Mouse (Mus musculus) midbrain, postnatal 0 days (tissue): Measurements from ENCODE around the gene Gm10135. TPM values are rescaled to one million over a fixed set of nuclear protein-coding genes. Genes with fewer than 3 reads are reported as not detected.
A peak's percentile ranks its signal among the peaks of the same experiment; 100 is the strongest.

Experiments used
- ATAC-seq: fragments of 200-750 bp; cut with Nextera tagmentation; 2 replicates; pipeline ENCODE4 v1.8.0; 2017; ENCODE audit warnings: moderate number of reproducible peaks, mild to moderate bottlenecking, moderate TSS enrichment, moderate library complexity; ENCODE audit not compliant: low FRiP score
- DNase-seq: peaks from one replicate; pipeline ENCODE4 v3.0.0-alpha.2; 2015; ENCODE audit warnings: low spot score
- H3K27ac ChIP-seq: fragments of 300-500 bp; sonication (generic); 2 replicates; pipeline ENCODE4 v1.5.1; 2014; ENCODE audit warnings: low read depth, mild to moderate bottlenecking, low read length, mixed read lengths
- H3K27me3 ChIP-seq: fragments of 300-500 bp; sonication (generic); 2 replicates; pipeline ENCODE4 v1.6.1; 2014; ENCODE audit warnings: low read length, control low read depth, mixed read lengths; ENCODE audit not compliant: insufficient read depth
- H3K36me3 ChIP-seq: fragments of 300-500 bp; sonication (generic); 2 replicates; pipeline ENCODE4 v1.6.1; 2014; ENCODE audit warnings: low read length, control low read depth, mixed read lengths; ENCODE audit not compliant: insufficient read depth
- H3K4me1 ChIP-seq: fragments of 300-500 bp; sonication (generic); 2 replicates; pipeline ENCODE4 v1.6.1; 2014; ENCODE audit warnings: mild to moderate bottlenecking, control low read depth, antibody characterized with exemption, low read length, mixed read lengths; ENCODE audit not compliant: insufficient read depth
- H3K4me2 ChIP-seq: fragments of 300-500 bp; sonication (generic); 2 replicates; pipeline ENCODE4 v1.6.1; 2014; ENCODE audit warnings: low read depth, mild to moderate bottlenecking, low read length, mixed read lengths; ENCODE audit not compliant: poor library complexity, severe bottlenecking
- H3K4me3 ChIP-seq: fragments of 300-500 bp; sonication (generic); 2 replicates; pipeline ENCODE4 v1.5.1; 2014; ENCODE audit warnings: low read depth, mild to moderate bottlenecking, low read length, moderate library complexity
- H3K9ac ChIP-seq: fragments of 300-500 bp; sonication (generic); replicated peaks from 2 replicates; pipeline ENCODE4 v1.6.1; 2014; ENCODE audit warnings: mild to moderate bottlenecking, low read length, moderate library complexity, mixed read lengths; ENCODE audit not compliant: poor library complexity, severe bottlenecking
- H3K9me3 ChIP-seq: fragments of 300-500 bp; sonication (generic); 2 replicates; pipeline ENCODE4 v1.6.1; 2016; ENCODE audit warnings: low read length, control low read depth
- CTCF ChIP-seq: IDR thresholded peaks from 2 replicates; pipeline ENCODE4 v1.5.1; 2016; ENCODE audit warnings: antibody characterized with exemption, mild to moderate bottlenecking
- WGBS: fragments of 180-500 bp; shearing (Covaris S2); extraction: QIAGEN DNeasy Blood & Tissue Kit; methylation state at CpG from one replicate; pipeline ENCODE4 v1.1.7; 2014; 5-methylcytosine and 5-hydroxymethylcytosine counted together
- polyA plus RNA-seq: library from polyadenylated mRNA; unstranded; fragments of >200 nt; fragmentation: Nextera tagmentation; extraction: Ambion mirVana; gene quantifications from 2 replicates; pipeline ENCODE4 v1.2.1, GENCODE M21; 2015
- total RNA-seq: library from RNA; depleted of rRNA; stranded (reverse); fragments of >200 nt; gene quantifications from 2 replicates; pipeline ENCODE4 v1.2.3, GENCODE M21; 2014

The Gm10135 gene
- total and polyA plus RNA-seq, 2 experiments from 2014 or later = not detected

GRCm38 (mm10) chr5:72994928-72995327, 20.4 kb upstream of the Gm10135 start:
- no peaks in the 10 kb centered on the region for H3K27me3 ChIP-seq
- H3K9ac ChIP-seq = no peak overlapping the region
- no peak overlapping the region for H3K4me2 ChIP-seq
- 0 out of 2 replicates have a peak, but pooled peaks cover 3% of the 10 kb centered on the region for H3K4me1 ChIP-seq
- no peaks in the 10 kb centered on the region for H3K36me3 ChIP-seq
- TF ChIP-seq CTCF = no peak
- DNase-seq = no peak
- no peak overlapping the region for H3K4me3 ChIP-seq
- no peak overlapping the region for H3K27ac ChIP-seq
- no peak for ATAC-seq
- WGBS = 62% methylated on average over 2 of the region's 2 CpGs
- H3K9me3 ChIP-seq = no peaks in the 10 kb centered on the region

DNA sequence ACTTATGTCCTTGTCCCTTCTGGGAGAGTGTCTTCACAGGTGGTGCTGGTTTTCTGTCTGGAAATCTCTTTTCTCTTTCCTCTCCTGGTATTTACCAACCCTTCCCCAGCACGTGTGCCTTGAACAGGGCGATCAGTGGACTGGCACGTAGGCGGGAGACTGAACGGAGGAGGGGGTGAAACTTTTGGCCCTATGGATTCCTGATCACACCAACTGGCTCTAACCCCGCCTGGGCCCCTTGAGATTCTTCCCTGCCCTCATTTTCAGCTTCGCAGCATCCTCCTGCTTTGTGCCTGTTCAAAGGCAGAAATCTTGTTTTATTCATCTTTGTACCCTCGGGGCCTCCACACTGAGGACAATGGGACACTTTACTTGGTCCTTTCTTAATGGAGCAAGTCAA, 19.9 kb upstream of the Gm10135 start:
- no peak overlapping the region for H3K9ac ChIP-seq

DNA sequence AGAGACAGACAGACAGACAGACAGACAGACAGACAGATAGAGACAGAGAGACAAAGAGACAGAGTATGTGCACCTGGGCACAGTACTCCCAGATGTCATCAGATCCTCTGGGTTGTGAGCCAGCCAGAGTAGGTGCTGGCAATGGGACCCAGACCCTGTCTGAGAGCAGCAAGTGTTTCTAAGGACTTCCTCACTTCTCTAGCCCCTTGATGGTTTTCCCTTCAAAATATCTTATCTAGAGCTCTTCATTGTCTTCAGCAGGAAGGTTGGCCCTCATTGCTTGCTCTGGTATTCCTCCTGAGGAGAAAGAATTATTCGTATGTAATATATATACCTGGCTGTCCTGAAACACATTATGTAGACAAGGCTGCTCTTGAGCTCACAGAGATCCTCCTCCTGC, 18.0 kb upstream of the Gm10135 start:
- Histone ChIP-seq H3K4me3 (no peak overlapping the region), H3K27ac (no peak overlapping the region), H3K27me3 (no peaks in the 10 kb centered on the region), H3K4me2 (no peak overlapping the region), H3K9ac (no peak overlapping the region), H3K4me1 (0 out of 2 replicates have a peak, but pooled peaks cover 3% of the 10 kb centered on the region), H3K36me3 (no peaks in the 10 kb centered on the region), H3K9me3 (no peaks in the 10 kb centered on the region)
- TF ChIP-seq CTCF = no peak
- DNase-seq (no peak), ATAC-seq (no peak)
- WGBS = 92% methylated on average over 1 of the region's 1 CpGs

More for the DNA sequence above, 19.9 kb upstream of the Gm10135 start:
- TF ChIP-seq CTCF = no peak
- Histone ChIP-seq H3K9me3 (no peaks in the 10 kb centered on the region), H3K36me3 (no peaks in the 10 kb centered on the region), H3K27me3 (no peaks in the 10 kb centered on the region), H3K4me2 (no peak overlapping the region), H3K4me1 (0 out of 2 replicates have a peak, but pooled peaks cover 3% of the 10 kb centered on the region), H3K4me3 (no peak overlapping the region), H3K27ac (no peak overlapping the region)
- WGBS = 26% methylated on average over 8 of the region's 8 CpGs
- no peak for DNase-seq
- no peak for ATAC-seq

GRCm38 (mm10) chr5:72989756-72990155, 15.3 kb upstream of the Gm10135 start:
- ATAC-seq (no peak), DNase-seq (no peak)
- Histone ChIP-seq H3K9me3 (no peaks in the 10 kb centered on the region), H3K9ac (no peak overlapping the region), H3K36me3 (no peaks in the 10 kb centered on the region), H3K4me3 (no peak overlapping the region), H3K27me3 (no peaks in the 10 kb centered on the region), H3K4me2 (no peak overlapping the region), H3K27ac (no peak overlapping the region), H3K4me1 (no peaks in the 10 kb centered on the region)
- TF ChIP-seq CTCF = no peak
- 60% methylated on average over 8 of the region's 8 CpGs for WGBS

GRCm38 (mm10) chr5:72987786-72988185, 13.3 kb upstream of the Gm10135 start:
- Histone ChIP-seq H3K4me1 (no peaks in the 10 kb centered on the region), H3K36me3 (no peaks in the 10 kb centered on the region), H3K27ac (no peak overlapping the region), H3K9ac (no peak overlapping the region), H3K4me2 (no peak overlapping the region), H3K27me3 (no peaks in the 10 kb centered on the region), H3K4me3 (no peak overlapping the region), H3K9me3 (no peaks in the 10 kb centered on the region)
- WGBS = 87% methylated on average over 7 of the region's 7 CpGs
- ATAC-seq (no peak), DNase-seq (no peak)
- no peak for TF ChIP-seq CTCF

- no peaks in the 10 kb centered on the region for H3K27me3 ChIP-seq
- H3K4me3 ChIP-seq = no peak overlapping the region
- H3K9ac ChIP-seq = no peak overlapping the region
- DNase-seq (peak; percentile 90), ATAC-seq (no peak)
- WGBS = 5% methylated on average over 2 of the region's 2 CpGs
- H3K4me1 ChIP-seq = no peaks in the 10 kb centered on the region
- peak; percentile 94 for TF ChIP-seq CTCF
- no peak overlapping the region for H3K4me2 ChIP-seq
- H3K36me3 ChIP-seq = no peaks in the 10 kb centered on the region
- no peak overlapping the region for H3K27ac ChIP-seq
- no peaks in the 10 kb centered on the region for H3K9me3 ChIP-seq
Observed at GRCm38 (mm10) chr5:72984091-72984490, 9.6 kb upstream of the Gm10135 start.
